Mouse (Mus musculus) stomach, embryonic 14.5 days (tissue): ENCODE data around the gene Prkar2a. TPM values are rescaled to one million over a fixed set of nuclear protein-coding genes. Genes with fewer than 3 reads are reported as not detected.

ENCODE experiments used
- ATAC-seq: fragments of 200-750 bp; cut with Nextera tagmentation; 2 replicates; pipeline ENCODE4 v1.8.0; 2017; ENCODE audit warnings: low read depth, moderate TSS enrichment; ENCODE audit not compliant: insufficient number of reproducible peaks, insufficient read depth, low FRiP score
- H3K27ac ChIP-seq: fragments of 300-500 bp; sonication (generic); 2 replicates; pipeline ENCODE4 v1.5.1; 2014; ENCODE audit warnings: mild to moderate bottlenecking, low read length, moderate library complexity, mixed read lengths
- H3K27me3 ChIP-seq: fragments of 300-500 bp; sonication (generic); 2 replicates; pipeline ENCODE4 v1.6.1; 2014; ENCODE audit warnings: low read length, control low read depth, mixed read lengths; ENCODE audit not compliant: control insufficient read depth, insufficient read depth
- H3K36me3 ChIP-seq: fragments of 300-500 bp; sonication (generic); 2 replicates; pipeline ENCODE4 v1.6.1; 2014; ENCODE audit warnings: mild to moderate bottlenecking, control low read depth, low read length, moderate library complexity, mixed read lengths; ENCODE audit not compliant: control insufficient read depth, insufficient read depth
- H3K4me1 ChIP-seq: fragments of 300-500 bp; sonication (generic); 2 replicates; pipeline ENCODE4 v1.6.1; 2014; ENCODE audit warnings: low read length, control low read depth, mixed read lengths; ENCODE audit not compliant: control insufficient read depth, insufficient read depth
- H3K4me2 ChIP-seq: fragments of 300-500 bp; sonication (generic); replicated peaks from 2 replicates; pipeline ENCODE4 v1.6.1; 2014; ENCODE audit warnings: low read depth, low read length, control low read depth
- H3K4me3 ChIP-seq: fragments of 300-500 bp; sonication (generic); 2 replicates; pipeline ENCODE4 v1.5.1; 2014; ENCODE audit warnings: low read depth, low read length, control low read depth
- H3K9ac ChIP-seq: fragments of 300-500 bp; sonication (generic); replicated peaks from 2 replicates; pipeline ENCODE4 v1.6.1; 2014; ENCODE audit warnings: low read depth, mild to moderate bottlenecking, control low read depth, low read length, moderate library complexity, mixed read lengths
- H3K9me3 ChIP-seq: fragments of 300-500 bp; sonication (generic); 2 replicates; pipeline ENCODE4 v1.6.1; 2016; ENCODE audit warnings: low read depth, low read length, control low read depth; ENCODE audit not compliant: control insufficient read depth
- WGBS: fragments of 180-500 bp; shearing (Covaris S2); extraction: QIAGEN DNeasy Blood & Tissue Kit; methylation state at CpG from one replicate; pipeline ENCODE4 v1.1.7; 2014; 5-methylcytosine and 5-hydroxymethylcytosine counted together
- polyA plus RNA-seq: library from polyadenylated mRNA; unstranded; fragments of >200 nt; fragmentation: Nextera tagmentation; extraction: Ambion mirVana; gene quantifications from 2 replicates; pipeline ENCODE4 v1.2.1, GENCODE M21; 2014

Prkar2a gene
- polyA plus RNA-seq, 1 experiment from 2014 or later: 33.6 TPM

- H3K36me3 ChIP-seq: no peaks in the 10 kb centered on the region
- no peak overlapping the region for H3K27ac ChIP-seq
- ATAC-seq: no peak
- H3K4me1 ChIP-seq: peaks cover 4% of the 10 kb centered on the region; the same call in 1 of the 2 replicates
- no peak overlapping the region for H3K9ac ChIP-seq
- no peak overlapping the region for H3K4me2 ChIP-seq
- 72% methylated on average over 9 of the region's 9 CpGs for WGBS
- H3K4me3 ChIP-seq: no peak overlapping the region
- no peaks in the 10 kb centered on the region for H3K9me3 ChIP-seq
- no peaks in the 10 kb centered on the region for H3K27me3 ChIP-seq
Observed at GRCm38 (mm10) chr9:108688451-108688850, 663 bp upstream of the Prkar2a start.

DNA sequence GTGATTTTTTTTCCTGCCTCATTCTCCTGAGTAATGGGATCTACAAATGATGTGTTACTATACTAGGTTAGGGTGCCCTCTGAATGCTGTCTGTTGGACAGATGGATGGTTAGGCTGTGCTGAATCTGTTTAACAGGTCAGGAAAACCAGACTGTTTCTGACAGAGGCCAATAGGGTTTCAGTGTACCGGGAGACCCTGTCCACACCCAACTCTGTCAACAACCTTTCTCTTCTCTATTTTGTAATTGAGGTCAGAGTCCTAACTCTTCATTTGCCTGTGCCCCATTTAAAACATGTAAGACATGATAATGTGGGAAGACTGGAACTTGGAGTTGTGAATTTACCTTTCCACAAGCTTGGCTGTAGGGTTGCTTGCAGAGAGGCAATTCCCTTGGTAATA is 879 bp downstream of the Prkar2a start:
- Histone ChIP-seq H3K9me3 (no peaks in the 10 kb centered on the region), H3K27ac (no peak overlapping the region), H3K4me3 (no peak overlapping the region), H3K27me3 (no peaks in the 10 kb centered on the region), H3K4me2 (no peak overlapping the region), H3K4me1 (peaks cover 4% of the 10 kb centered on the region; the same call in 1 of the 2 replicates), H3K9ac (no peak overlapping the region), H3K36me3 (no peaks in the 10 kb centered on the region)
- WGBS: 65% methylated on average over 1 of the region's 1 CpGs
- no peak for ATAC-seq

DNA sequence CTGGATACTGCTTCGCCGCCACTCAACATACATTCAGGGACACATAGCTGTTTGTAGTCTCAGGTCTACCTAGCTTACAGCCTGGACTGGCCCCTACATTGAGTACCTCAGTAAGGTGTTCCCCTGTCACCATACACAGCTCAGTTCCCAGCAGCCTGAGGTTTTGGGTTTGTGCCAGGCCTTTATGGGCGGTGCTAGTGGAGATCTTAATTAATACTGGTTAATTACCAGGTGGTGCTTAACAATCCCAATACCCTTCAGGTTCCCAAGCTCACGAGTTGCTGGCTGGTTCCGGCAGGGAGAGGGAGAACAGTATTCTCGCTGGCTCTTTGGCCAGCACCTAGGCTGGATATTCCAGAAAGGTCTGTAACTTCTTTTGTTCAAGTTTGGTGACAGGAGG is 1.8 kb downstream of the Prkar2a start:
- Histone ChIP-seq H3K9ac (no peak overlapping the region), H3K9me3 (no peaks in the 10 kb centered on the region), H3K36me3 (no peaks in the 10 kb centered on the region), H3K4me2 (no peak overlapping the region), H3K4me3 (no peak overlapping the region), H3K27me3 (no peaks in the 10 kb centered on the region), H3K4me1 (peaks cover 4% of the 10 kb centered on the region; the same call in 1 of the 2 replicates), H3K27ac (no peak overlapping the region)
- ATAC-seq: no peak
- WGBS: 89% methylated on average over 6 of the region's 6 CpGs

GRCm38 (mm10) chr9:108691371-108691770 is 2.3 kb downstream of the Prkar2a start:
- Histone ChIP-seq H3K27me3 (no peaks in the 10 kb centered on the region), H3K4me2 (peak overlapping the region; percentile 96), H3K9ac (peak overlapping the region; percentile 80), H3K27ac (no peak overlapping the region; the same call in 1 of the 2 replicates), H3K36me3 (no peaks in the 10 kb centered on the region), H3K4me1 (peaks cover 4% of the 10 kb centered on the region; the same call in 1 of the 2 replicates), H3K9me3 (no peaks in the 10 kb centered on the region), H3K4me3 (peak overlapping the region; percentile 84; the same call in 1 of the 2 replicates)
- ATAC-seq: no peak
- WGBS: 73% methylated on average over 8 of the region's 8 CpGs

DNA sequence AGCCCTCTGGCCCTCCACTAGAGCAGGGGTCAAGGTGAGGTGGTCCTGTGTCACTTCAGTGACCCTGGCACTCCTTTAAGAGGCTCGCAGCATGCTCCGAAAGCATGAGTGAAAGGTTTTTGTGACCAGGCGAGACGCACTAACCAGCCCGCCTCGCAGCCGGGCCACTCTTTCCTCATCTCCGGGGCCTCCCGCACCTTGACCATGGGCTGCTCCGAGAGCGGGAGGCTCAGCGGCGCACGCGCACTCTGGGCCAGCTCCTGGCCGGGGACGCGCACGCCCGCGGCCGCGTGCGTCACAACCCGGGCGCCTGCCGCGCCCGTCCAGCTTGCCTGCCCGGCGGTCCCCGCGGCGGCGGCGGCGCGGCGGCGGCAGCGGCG is 2.7 kb downstream of the Prkar2a start:
- ATAC-seq: peak; percentile 89
- Histone ChIP-seq H3K9ac (peak overlapping the region; percentile 80), H3K4me1 (peaks cover 4% of the 10 kb centered on the region; the same call in 1 of the 2 replicates), H3K27ac (no peak overlapping the region; the same call in 1 of the 2 replicates), H3K9me3 (no peaks in the 10 kb centered on the region), H3K36me3 (no peaks in the 10 kb centered on the region), H3K4me3 (peak overlapping the region; percentile 84), H3K4me2 (peak overlapping the region; percentile 96), H3K27me3 (no peaks in the 10 kb centered on the region)
- WGBS: under 1% methylated on average over 42 of the region's 42 CpGs

DNA sequence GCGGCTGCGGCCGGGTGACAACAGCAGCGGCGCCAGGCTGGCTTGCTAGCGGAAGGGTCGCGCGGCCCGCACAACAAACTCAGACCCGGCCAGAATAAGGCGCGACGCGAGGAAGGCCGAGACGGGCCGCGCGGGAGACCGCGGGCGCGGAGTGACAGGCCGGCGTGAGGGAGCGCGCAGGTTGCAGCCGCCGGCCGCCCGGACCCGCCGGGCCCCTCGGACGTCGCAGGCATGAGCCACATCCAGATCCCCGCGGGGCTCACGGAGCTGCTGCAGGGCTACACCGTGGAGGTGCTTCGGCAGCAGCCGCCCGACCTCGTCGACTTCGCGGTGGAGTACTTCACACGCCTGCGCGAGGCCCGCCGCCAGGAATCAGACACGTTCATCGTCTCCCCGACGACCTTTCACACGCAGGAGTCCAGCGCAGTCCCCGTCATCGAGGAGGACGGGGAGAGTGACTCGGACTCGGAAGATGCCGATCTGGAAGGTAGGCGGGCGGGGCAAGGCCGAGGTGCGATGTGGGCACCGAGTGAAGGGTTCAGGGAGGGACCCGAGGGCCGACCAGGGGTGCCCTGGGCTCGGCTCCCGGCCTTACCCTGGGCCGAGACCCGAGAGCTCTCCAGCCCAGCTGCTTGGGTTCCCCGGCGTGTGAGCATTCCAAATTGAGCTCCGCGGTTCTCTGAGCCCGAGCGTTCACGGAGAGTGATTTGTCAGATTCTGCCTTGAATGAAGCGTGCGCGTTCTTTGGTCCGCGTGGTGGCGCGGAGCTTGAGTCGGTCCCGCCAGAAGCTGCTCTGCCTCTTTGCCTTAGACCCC is 3.3 kb downstream of the Prkar2a start:
- ATAC-seq: peak; percentile 61
- H3K27ac ChIP-seq: peak overlapping the region; percentile 44
- WGBS: under 1% methylated on average over 92 of the region's 92 CpGs
- H3K9ac ChIP-seq: peak overlapping the region; percentile 80
- H3K4me2 ChIP-seq: peak overlapping the region; percentile 96
- no peaks in the 10 kb centered on the region for H3K27me3 ChIP-seq
- no peaks in the 10 kb centered on the region for H3K36me3 ChIP-seq
- H3K4me3 ChIP-seq: peak overlapping the region; percentile 84
- peaks cover 4% of the 10 kb centered on the region; the same call in 1 of the 2 replicates for H3K4me1 ChIP-seq
- no peaks in the 10 kb centered on the region for H3K9me3 ChIP-seq

GRCm38 (mm10) chr9:108693946-108694345 is 4.8 kb downstream of the Prkar2a start:
- Histone ChIP-seq H3K9ac (no peak overlapping the region; the same call in 1 of the 2 replicates), H3K4me3 (no peak overlapping the region), H3K36me3 (peaks cover 5% of the 10 kb centered on the region), H3K27me3 (no peaks in the 10 kb centered on the region), H3K27ac (no peak overlapping the region), H3K9me3 (no peaks in the 10 kb centered on the region), H3K4me2 (peak overlapping the region; percentile 17; the same call in 1 of the 2 replicates), H3K4me1 (peaks cover 4% of the 10 kb centered on the region; the same call in 1 of the 2 replicates)
- 72% methylated on average over 4 of the region's 4 CpGs for WGBS
- no peak for ATAC-seq

DNA sequence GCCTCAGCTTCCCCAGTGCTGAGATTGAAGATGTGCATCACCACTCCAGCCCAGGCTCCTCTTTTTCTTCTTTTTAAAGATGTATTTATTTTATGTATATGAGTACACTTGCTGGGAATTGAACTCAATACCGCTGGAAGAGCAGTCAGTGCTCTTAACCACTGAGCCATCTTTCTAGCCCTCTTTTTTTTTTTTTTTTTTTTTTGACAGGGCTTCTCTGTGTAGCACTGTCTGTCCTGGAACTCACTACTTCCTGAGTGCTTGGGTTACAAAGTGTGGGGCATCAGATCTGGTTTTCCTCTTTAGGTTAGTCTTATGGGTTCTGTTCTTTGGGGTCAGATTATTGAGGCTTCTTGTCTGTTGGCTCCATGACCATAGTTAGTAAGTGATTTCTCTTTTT is 5.4 kb downstream of the Prkar2a start:
- Histone ChIP-seq H3K4me2 (no peak overlapping the region), H3K4me1 (peaks cover 4% of the 10 kb centered on the region; the same call in 1 of the 2 replicates), H3K27me3 (no peaks in the 10 kb centered on the region), H3K4me3 (no peak overlapping the region), H3K36me3 (peaks cover 5% of the 10 kb centered on the region), H3K9me3 (no peaks in the 10 kb centered on the region), H3K27ac (no peak overlapping the region), H3K9ac (no peak overlapping the region)
- 95% methylated on average over 1 of the region's 1 CpGs for WGBS
- no peak for ATAC-seq
